Comparison of ENCODE assay signal across 8 mouse cellular contexts in genomic region chr5:137376198-137376597, GRCm38 (mm10). TPM values are rescaled to one million over a fixed set of nuclear protein-coding genes. Genes with fewer than 3 reads are reported as not detected.
DNase-seq lines count a peak whose midpoint lies in the region; ATAC-seq and TF ChIP-seq lines count a peak whose summit lies in the region.

No protein-coding gene starts in this region.

- TF ChIP-seq CTCF in stomach, postnatal 0 days (IDR thresholded peaks at IDR 0.05; ENCODE audit: low read depth), result peak; percentile 68

- peaks cover 20% of the 10 kb centered on the region for H3K36me3 ChIP-seq in midbrain, embryonic 11.5 days (ENCODE audit: control insufficient read depth, insufficient read depth, low read length)
- no peaks in the 10 kb centered on the region for H3K36me3 ChIP-seq in midbrain, embryonic 15.5 days (replicated peaks)
- peaks cover 51% of the 10 kb centered on the region for H3K36me3 ChIP-seq in limb, embryonic 10.5 days
- peaks cover 16% of the 10 kb centered on the region for H3K36me3 ChIP-seq in stomach, postnatal 0 days (ENCODE audit: control insufficient read depth, insufficient read depth, low read length)

- no peaks in the 10 kb centered on the region for H3K9me3 ChIP-seq in midbrain, embryonic 11.5 days (ENCODE audit: control insufficient read depth, low read length)
- no peaks in the 10 kb centered on the region for H3K9me3 ChIP-seq in midbrain, embryonic 15.5 days
- no peaks in the 10 kb centered on the region for H3K9me3 ChIP-seq in limb, embryonic 10.5 days (replicated peaks)
- no peaks in the 10 kb centered on the region for H3K9me3 ChIP-seq in stomach, postnatal 0 days (ENCODE audit: control insufficient read depth, low read length)

- no peak overlapping the region for H3K9ac ChIP-seq in midbrain, embryonic 11.5 days (ENCODE audit: low read length)
- H3K9ac ChIP-seq in midbrain, embryonic 15.5 days, result no peak overlapping the region
- H3K9ac ChIP-seq in stomach, postnatal 0 days (ENCODE audit: low read length), result no peak overlapping the region

- H3K4me1 ChIP-seq in midbrain, embryonic 11.5 days (ENCODE audit: control insufficient read depth, insufficient read depth, low read length), result no peaks in the 10 kb centered on the region; the same call in 1 of the 2 replicates
- 0 out of 2 replicates have a peak, but pooled peaks cover 6% of the 10 kb centered on the region for H3K4me1 ChIP-seq in midbrain, embryonic 15.5 days
- H3K4me1 ChIP-seq in limb, embryonic 10.5 days, result peaks cover 34% of the 10 kb centered on the region
- no peaks in the 10 kb centered on the region for H3K4me1 ChIP-seq in stomach, postnatal 0 days (replicated peaks; ENCODE audit: control insufficient read depth, insufficient read depth)

- TF ChIP-seq EP300 in stomach, postnatal 0 days (optimal IDR thresholded peaks at IDR 0.05), result no peak

- 44% methylated on average over 7 of the region's 7 CpGs for WGBS in midbrain, embryonic 11.5 days
- WGBS in midbrain, embryonic 15.5 days, result 39% methylated on average over 7 of the region's 7 CpGs
- WGBS in limb, embryonic 10.5 days, result 36% methylated on average over 7 of the region's 7 CpGs
- WGBS in stomach, postnatal 0 days, result 38% methylated on average over 7 of the region's 7 CpGs

- DNase-seq in adrenal gland, postnatal 14 days, result peak; percentile 46
- no peak for DNase-seq in adrenal gland, postnatal 10 days
- peak; percentile 87 for DNase-seq in midbrain, embryonic 11.5 days (ENCODE audit: low spot score, missing footprints)
- peak; percentile 45 for DNase-seq in limb, embryonic 10.5 days (ENCODE audit: low spot score)
- peak; percentile 35 for DNase-seq in stomach, postnatal 0 days (ENCODE audit: low spot score)
- DNase-seq in ovary, adult 18-20 months (ENCODE audit: low spot score), result no peak
- no peak for DNase-seq in right cerebral cortex, adult 2 months (ENCODE audit: low spot score in 2 of 2)

- no peaks in the 10 kb centered on the region for H3K27me3 ChIP-seq in midbrain, embryonic 11.5 days (ENCODE audit: control insufficient read depth, insufficient read depth, low read length)
- no peaks in the 10 kb centered on the region for H3K27me3 ChIP-seq in midbrain, embryonic 15.5 days (replicated peaks)
- no peaks in the 10 kb centered on the region for H3K27me3 ChIP-seq in limb, embryonic 10.5 days (ENCODE audit: low read depth, poor library complexity, severe bottlenecking)
- H3K27me3 ChIP-seq in stomach, postnatal 0 days (ENCODE audit: control insufficient read depth, insufficient read depth, low read length), result no peaks in the 10 kb centered on the region

- no peak overlapping the region for H3K4me3 ChIP-seq in midbrain, embryonic 11.5 days (ENCODE audit: low read depth, low read length)
- no peak overlapping the region for H3K4me3 ChIP-seq in midbrain, embryonic 15.5 days
- H3K4me3 ChIP-seq in limb, embryonic 10.5 days, result no peak overlapping the region
- no peak overlapping the region for H3K4me3 ChIP-seq in stomach, postnatal 0 days (ENCODE audit: low read depth, low read length)

- no peak overlapping the region for H3K4me2 ChIP-seq in midbrain, embryonic 11.5 days
- no peak overlapping the region for H3K4me2 ChIP-seq in midbrain, embryonic 15.5 days
- no peak overlapping the region for H3K4me2 ChIP-seq in stomach, postnatal 0 days (replicated peaks; ENCODE audit: low read depth)

- ATAC-seq in midbrain, embryonic 11.5 days (ENCODE audit: low FRiP score), result no peak
- ATAC-seq in midbrain, embryonic 15.5 days (replicated peaks), result no peak
- no peak for ATAC-seq in stomach, postnatal 0 days (ENCODE audit: low FRiP score, low TSS enrichment)

- H3K27ac ChIP-seq in midbrain, embryonic 11.5 days (ENCODE audit: low read depth, low read length), result no peak overlapping the region
- H3K27ac ChIP-seq in midbrain, embryonic 15.5 days, result no peak overlapping the region
- no peak overlapping the region for H3K27ac ChIP-seq in limb, embryonic 10.5 days
- no peak overlapping the region; the same call in 1 of the 2 replicates for H3K27ac ChIP-seq in stomach, postnatal 0 days (replicated peaks)

RNA-seq across cellular contexts. Expression of gene Ephb4, which starts 26.3 kb away (rescaled TPM):
- 65.1 and 69.7 TPM in 2 replicates for total RNA-seq in adrenal gland, postnatal 14 days (2021)
- total RNA-seq in adrenal gland, postnatal 10 days (2021), result 10 to 100 TPM; 71.9 to 73.6 TPM
- polyA plus RNA-seq in midbrain, embryonic 11.5 days (2014; fragmentation: Nextera tagmentation; extraction: Ambion mirVana), result 19.0 and 20.8 TPM in 2 replicates
- polyA plus RNA-seq in midbrain, embryonic 15.5 days (2015; fragmentation: Nextera tagmentation; extraction: Ambion mirVana), result 6.8 and 8.7 TPM in 2 replicates
- polyA plus RNA-seq in limb, embryonic 10.5 days (2016; fragmentation: Nextera tagmentation; extraction: Ambion mirVana), result 66.3 and 81.0 TPM in 2 replicates
- polyA plus RNA-seq in stomach, postnatal 0 days (2015; fragmentation: Nextera tagmentation; extraction: Ambion mirVana), result 12.1 and 13.9 TPM in 2 replicates

RNA-seq across cellular contexts. Expression of gene Slc12a9, which starts 42.8 kb away (rescaled TPM):
- 9.4 and 13.0 TPM in 2 replicates for total RNA-seq in adrenal gland, postnatal 14 days (2021)
- 10 to 100 TPM in 1 of 2 experiments, 1 to 10 TPM in 1; 9.2 to 12.6 TPM for total RNA-seq in adrenal gland, postnatal 10 days (2021)
- 5.8 TPM in 2 replicates for polyA plus RNA-seq in midbrain, embryonic 11.5 days (2014; fragmentation: Nextera tagmentation; extraction: Ambion mirVana)
- polyA plus RNA-seq in midbrain, embryonic 15.5 days (2015; fragmentation: Nextera tagmentation; extraction: Ambion mirVana), result 27.7 and 29.5 TPM in 2 replicates
- 10.4 and 10.6 TPM in 2 replicates for polyA plus RNA-seq in limb, embryonic 10.5 days (2016; fragmentation: Nextera tagmentation; extraction: Ambion mirVana)
- 6.5 and 7.2 TPM in 2 replicates for polyA plus RNA-seq in stomach, postnatal 0 days (2015; fragmentation: Nextera tagmentation; extraction: Ambion mirVana)

Comparison
In these comparisons a context has a peak if more than half of its experiments do, and no peak if none do; other contexts are left out.
1. DNase-seq: peak in adrenal gland, postnatal 14 days (single experiment), midbrain, embryonic 11.5 days (single experiment), limb, embryonic 10.5 days (single experiment) and stomach, postnatal 0 days (single experiment); none in adrenal gland, postnatal 10 days (single experiment), ovary, adult 18-20 months (single experiment) and right cerebral cortex, adult 2 months (0 of 2).